Mouse (Mus musculus) retina, embryonic 14.5 days (tissue): ENCODE results near the gene Spata2.

Source experiments
- DNase-seq: peaks from one replicate; pipeline ENCODE4 v3.0.0-alpha.2; 2015; ENCODE audit warnings: low spot score

The Spata2 gene

DNA sequence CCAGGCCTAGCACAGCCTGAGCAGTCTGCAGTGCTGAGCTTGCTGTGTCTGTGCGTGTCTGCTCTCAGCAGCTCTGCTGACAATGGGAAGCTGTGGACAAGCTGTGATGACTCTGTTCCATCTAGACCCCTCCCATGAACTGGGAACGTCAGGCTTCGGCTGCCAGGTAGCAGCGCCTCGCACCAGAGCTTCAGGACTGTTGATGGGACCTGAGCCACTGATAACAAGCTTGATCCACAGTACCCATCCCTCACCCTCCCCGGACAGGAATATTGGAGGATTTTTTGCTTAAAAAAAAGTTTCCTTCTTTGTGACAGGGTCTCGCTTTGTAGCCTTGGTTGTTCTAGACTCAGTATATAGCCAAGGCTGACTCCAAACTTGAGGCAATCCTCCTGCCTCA lies 45.5 kb downstream of the Spata2 start:
- DNase-seq = no peak

DNA sequence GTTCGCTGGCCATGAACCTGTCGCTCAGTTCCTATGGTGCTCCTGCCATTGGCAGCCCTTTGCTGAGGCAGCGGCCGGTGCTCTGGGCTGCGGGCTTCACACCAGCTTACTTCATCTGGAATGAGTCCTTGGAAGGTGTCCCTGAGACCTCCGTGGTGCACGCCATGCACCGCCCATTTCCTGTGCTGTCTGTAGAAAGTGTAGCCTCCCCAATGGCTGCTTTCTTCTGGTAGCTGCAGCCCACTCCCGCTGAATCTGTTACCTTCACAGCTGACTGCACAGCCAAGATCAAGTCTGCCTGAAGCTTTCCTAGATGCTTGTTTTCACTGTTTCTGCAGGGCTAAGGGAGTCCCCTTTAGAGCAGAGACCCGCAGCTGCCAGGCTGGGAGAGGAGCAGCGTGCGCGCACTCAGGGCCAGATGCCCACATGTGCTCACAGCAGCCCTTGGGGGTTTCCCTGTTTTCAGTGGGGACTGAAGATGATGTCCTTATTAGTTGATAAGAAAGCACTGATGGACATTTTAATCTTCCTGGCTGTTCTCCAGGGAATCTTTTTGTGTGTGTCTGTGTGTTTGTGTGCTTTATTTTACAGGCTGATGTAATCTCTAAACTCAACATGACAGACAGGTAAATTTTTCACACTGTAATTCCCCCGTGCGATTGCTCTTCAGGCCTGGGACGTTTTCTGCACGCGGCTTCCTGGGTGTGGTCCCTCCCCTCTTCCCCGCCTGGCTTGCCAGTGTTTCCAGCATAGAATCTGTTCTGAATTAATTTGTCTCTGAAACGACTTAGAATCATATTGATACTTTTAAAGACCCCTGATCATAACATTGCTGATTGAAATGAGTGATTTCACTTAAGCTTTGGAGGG lies 46.5 kb downstream of the Spata2 start:
- no peak for DNase-seq

DNA sequence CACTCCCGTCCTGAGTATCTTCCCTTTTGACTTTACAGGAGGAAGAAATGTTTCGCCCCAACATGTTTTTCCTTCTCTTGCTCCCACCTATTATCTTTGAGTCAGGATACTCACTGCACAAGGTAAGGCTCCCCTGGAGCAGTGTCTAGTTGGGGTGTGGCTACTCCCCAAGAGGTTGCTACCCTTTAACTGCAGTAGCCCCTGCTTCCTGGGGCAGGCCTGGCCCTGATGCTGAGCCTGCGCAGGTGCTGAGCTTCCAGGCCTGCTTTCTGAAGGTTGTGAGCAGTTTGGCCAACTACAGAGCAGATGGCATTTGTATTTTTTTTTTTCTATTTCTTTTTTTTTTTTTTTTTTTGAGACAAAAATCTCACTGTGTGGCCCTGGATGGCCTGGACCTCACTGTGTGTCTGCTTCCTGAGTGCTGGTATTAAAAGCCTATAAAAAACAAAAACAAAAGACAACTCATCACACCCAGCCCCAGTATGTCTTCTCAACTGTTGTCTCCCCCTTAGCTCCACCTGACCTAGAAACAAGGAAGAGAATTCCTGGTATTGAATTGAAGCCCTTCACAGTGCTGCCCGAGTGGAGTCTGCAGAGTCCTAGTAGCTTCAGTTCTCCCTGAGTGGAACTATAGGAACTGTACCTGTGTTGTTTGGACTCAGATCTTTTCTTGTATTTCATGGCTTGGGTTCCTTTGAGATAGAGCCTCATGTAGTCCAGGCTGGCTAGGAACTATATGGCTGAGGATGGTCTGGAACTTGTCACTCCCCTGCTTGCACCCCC lies 49.1 kb downstream of the Spata2 start:
- DNase-seq = no peak

DNA sequence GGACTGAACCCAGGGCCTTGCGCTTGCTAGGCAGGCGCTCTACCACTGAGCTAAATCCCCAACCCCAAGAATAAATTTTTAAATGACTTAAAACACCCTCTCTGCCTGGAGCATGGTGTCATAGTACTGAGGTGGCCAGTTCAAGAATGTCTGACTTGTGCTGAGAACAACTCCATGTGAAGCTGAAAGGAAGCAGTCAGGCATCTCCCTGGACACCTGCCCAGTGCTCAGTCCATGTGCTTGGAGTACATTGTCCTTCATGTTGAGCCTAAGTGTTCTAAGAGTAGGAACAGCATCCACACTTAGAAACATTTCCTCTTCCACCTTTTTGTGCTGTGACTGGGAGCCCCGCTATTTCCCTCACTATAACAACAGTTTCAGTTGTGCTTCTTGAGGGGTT lies 53.3 kb downstream of the Spata2 start:
- no peak for DNase-seq

DNA sequence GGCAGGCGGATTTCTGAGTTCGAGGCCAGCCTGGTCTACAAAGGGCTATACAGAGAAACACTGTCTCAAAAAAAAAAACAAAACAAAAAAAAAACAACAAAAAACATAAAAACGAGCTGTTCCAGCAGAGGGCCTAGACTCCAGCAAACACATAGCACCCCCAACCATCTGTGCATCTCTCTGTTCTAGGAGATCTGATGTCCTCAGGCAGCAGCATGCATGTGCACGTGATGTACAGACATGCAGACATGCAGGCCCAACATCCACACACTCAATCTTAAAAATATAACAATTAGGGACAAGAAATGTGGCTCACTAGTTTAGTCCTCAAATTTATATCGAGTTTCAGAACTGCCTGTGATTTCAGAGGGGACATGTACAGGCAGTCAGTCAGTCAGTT lies 56.3 kb downstream of the Spata2 start:
- no peak for DNase-seq

DNA sequence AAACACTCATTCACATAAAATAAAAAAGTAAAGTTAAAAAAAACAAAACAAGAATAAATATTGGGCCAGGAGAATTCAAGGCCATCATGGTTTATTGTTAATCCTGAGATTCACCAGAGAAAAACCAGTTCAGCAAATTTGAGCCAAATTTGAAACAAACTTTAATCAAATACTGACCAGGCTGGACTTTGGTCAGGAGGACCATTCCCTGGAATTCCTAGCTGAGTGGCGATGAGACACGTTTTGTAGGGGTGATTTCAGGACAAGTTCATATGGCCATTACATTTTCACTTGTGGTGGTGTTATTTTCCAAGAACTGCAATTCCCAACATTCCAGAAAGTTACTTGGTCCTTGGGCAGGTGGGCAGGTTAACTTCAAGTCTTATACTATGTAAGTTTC lies 57.1 kb downstream of the Spata2 start:
- DNase-seq = no peak

DNA sequence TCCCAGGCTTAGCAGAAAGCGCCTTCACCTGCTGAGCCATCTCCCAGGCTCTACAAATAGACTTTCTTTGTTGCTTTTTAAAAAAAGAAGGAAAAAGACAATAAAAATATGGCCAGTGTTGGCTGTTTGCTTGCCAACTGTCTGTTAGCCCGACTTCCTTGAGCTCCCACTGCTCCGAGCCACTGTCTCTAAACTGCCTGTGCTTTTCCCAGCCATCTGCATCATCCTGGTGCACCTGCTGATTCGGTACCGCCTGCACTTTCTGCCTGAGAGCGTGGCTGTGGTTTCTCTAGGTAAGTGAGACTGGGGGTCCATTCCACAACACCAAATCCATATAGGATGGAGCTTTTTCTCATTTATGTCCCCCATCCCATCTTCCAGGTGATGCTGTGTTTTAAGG lies 58.1 kb downstream of the Spata2 start:
- DNase-seq = no peak

DNA sequence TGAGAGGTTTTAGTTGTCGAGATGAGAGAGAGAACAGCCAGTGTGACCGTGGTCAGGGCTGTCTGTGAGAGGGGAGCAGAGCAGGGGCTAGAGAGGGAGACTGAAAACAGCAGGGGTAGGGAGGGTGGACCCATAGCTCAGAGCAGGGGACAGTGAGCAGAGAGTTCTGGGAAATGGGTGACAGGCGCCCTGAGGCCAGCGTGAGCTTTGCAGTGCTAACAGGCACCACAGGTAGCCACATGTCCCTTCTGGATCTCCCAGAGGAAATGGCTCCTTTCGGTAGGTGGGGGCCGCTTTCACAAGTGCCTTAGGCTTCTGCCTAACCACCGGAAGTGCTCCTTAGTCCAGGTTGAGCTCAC lies 61.3 kb downstream of the Spata2 start:
- DNase-seq = no peak
